Mouse (Mus musculus) liver, adult 2 months (tissue): Measurements from ENCODE around the gene Mon1a. TPM values are rescaled to one million over a fixed set of nuclear protein-coding genes. Genes with fewer than 3 reads are reported as not detected.

Experiments used
- DNase-seq: peaks from one replicate; pipeline ENCODE4 v3.0.0-alpha.2; 2011; ENCODE audit warnings: low read depth, low spot score; ENCODE audit errors: extremely low read depth
- H3K27ac ChIP-seq: fragments of 200-500 bp; replicated peaks from 2 replicates; pipeline ENCODE4 v1.5.1; 2012; ENCODE audit warnings: low read depth, mild to moderate bottlenecking, control low read depth, inconsistent platforms, low read length; ENCODE audit not compliant: insufficient read depth
- H3K27me3 ChIP-seq: fragments of 200-500 bp; 2 replicates; pipeline ENCODE4 v1.6.1; 2012; ENCODE audit warnings: mild to moderate bottlenecking, moderate library complexity, low read length, inconsistent platforms; ENCODE audit not compliant: control insufficient read depth, insufficient read depth
- H3K36me3 ChIP-seq: fragments of 200-500 bp; 2 replicates; pipeline ENCODE4 v1.6.1; 2012; ENCODE audit warnings: low read length, inconsistent platforms; ENCODE audit not compliant: control insufficient read depth, insufficient read depth
- H3K4me1 ChIP-seq: fragments of 200-500 bp; 2 replicates; pipeline ENCODE4 v1.6.1; 2011; ENCODE audit warnings: low read length; ENCODE audit not compliant: control insufficient read depth, insufficient read depth
- H3K4me3 ChIP-seq: fragments of 200-500 bp; 2 replicates; pipeline ENCODE4 v1.5.1; 2011; ENCODE audit warnings: low read depth, mild to moderate bottlenecking, control low read depth, low read length, moderate library complexity; ENCODE audit not compliant: insufficient read depth
- H3K79me2 ChIP-seq: fragments of 200-500 bp; 2 replicates; pipeline ENCODE4 v1.6.1; 2012; ENCODE audit warnings: inconsistent platforms, mild to moderate bottlenecking, low read length, moderate library complexity; ENCODE audit not compliant: control insufficient read depth, insufficient read depth
- H3K9ac ChIP-seq: fragments of 200-500 bp; 2 replicates; pipeline ENCODE4 v1.6.1; 2012; ENCODE audit warnings: low read depth, mild to moderate bottlenecking, control low read depth, inconsistent platforms, low read length
- CTCF ChIP-seq: fragments of 200-500 bp; IDR thresholded peaks from 2 replicates; pipeline ENCODE4 v1.5.1; 2011; ENCODE audit warnings: low read depth, low read length, control low read depth
- POLR2A ChIP-seq: fragments of 200-500 bp; IDR thresholded peaks from 2 replicates; pipeline ENCODE4 v1.6.1; 2011; ENCODE audit warnings: low read length, control low read depth; ENCODE audit not compliant: insufficient read depth; ENCODE audit errors: extremely low read depth
- WGBS: fragments of 180-500 bp; shearing (Covaris S2); methylation state at CpG from one replicate; pipeline ENCODE4 v1.1.7; 2018; 5-methylcytosine and 5-hydroxymethylcytosine counted together
- polyA plus RNA-seq: library from polyadenylated mRNA; depleted of rRNA; stranded (reverse); fragments of >200 nt; gene quantifications from 2 replicates; pipeline ENCODE4 v1.2.3, GENCODE M21; 2012
- total RNA-seq: library from RNA; depleted of rRNA; stranded (reverse); fragments of >200 nt; gene quantifications from 2 replicates; pipeline ENCODE4 v1.2.3, GENCODE M21; 2014

The Mon1a gene
- total and polyA plus RNA-seq, 2 experiments = 12.4 to 29.6 TPM

DNA sequence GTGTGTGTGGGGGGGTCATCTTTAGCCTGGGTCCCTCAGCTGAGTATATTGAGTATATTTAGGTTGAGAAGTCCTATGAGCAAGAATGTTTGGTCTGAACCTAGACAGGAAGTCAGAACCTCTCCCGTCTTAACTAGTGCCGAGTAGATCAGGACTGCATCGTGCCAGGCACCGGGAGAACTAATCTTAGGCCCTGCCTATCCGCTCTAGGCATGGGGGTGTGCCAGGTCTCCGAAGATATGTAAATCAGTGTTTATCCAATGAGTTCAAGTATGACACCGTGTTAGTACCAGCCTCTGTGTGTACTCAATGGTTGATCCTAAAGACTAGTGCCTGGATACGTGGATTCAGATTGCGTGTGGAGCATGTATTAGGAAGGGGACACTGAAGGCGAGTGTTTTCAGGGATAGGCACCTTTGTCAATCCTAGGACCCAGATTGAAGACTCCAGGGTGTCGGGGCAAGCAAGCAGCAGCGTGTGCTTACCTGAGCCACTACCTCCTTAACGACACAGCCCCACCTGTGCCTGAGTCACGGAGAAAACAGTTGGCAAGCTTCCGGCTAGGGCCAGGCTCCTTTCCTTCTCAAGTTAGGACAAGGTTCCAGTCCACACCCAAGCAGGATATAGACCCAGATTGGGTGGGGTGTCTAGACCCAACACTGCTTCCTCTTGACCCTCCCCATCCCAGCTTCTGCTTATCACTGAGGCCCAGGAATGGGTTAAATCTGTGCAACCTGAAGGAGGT lies 22.2 kb downstream of the Mon1a start:
- Histone ChIP-seq H3K27me3 (no peaks in the 10 kb centered on the region), H3K36me3 (no peaks in the 10 kb centered on the region), H3K4me1 (peaks cover 4% of the 10 kb centered on the region; the same call in 1 of the 2 replicates), H3K4me3 (no peak overlapping the region), H3K79me2 (no peaks in the 10 kb centered on the region), H3K9ac (no peak overlapping the region), H3K27ac (no peak overlapping the region)
- DNase-seq = no peak
- TF ChIP-seq CTCF = no peak
- TF ChIP-seq POLR2A = no peak
- WGBS = 78% methylated on average over 15 of the region's 15 CpGs

DNA sequence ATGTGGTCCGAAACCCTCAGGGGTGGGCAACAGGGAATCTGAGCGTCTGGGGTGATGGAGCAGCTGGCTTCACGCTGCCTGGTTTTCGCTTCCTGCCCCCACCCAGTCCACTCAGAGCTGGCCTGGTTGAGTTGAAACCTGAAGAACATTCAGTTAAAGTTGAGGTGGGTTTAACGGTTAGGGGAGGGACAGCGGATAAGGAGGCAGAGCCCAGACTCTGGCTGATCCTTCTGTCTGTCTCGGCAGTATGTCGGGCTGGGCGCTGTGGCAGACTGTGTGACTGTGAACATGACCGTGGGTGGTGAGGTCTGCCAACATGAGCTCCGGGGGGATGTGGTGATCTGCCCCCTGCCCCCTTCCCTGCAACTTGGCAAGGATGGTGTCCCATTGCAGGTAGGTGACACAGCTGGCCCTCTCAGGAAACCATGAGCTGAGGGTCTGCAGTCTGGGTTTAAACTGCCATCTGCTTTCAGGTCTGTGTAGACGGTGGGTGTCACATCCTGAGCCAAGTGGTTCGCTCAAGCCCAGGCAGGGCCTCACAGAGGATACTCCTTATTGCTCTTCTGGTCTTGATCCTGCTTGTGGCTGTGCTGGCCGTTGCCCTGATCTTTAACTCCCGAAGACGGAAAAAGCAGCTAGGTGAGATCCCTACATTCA lies 26.9 kb downstream of the Mon1a start:
- Histone ChIP-seq H3K79me2 (no peaks in the 10 kb centered on the region), H3K27me3 (no peaks in the 10 kb centered on the region), H3K9ac (no peak overlapping the region), H3K36me3 (no peaks in the 10 kb centered on the region), H3K4me3 (no peak overlapping the region), H3K4me1 (no peaks in the 10 kb centered on the region), H3K27ac (no peak overlapping the region)
- TF ChIP-seq POLR2A = no peak
- TF ChIP-seq CTCF = no peak
- DNase-seq = no peak
- WGBS = 88% methylated on average over 16 of the region's 16 CpGs

DNA sequence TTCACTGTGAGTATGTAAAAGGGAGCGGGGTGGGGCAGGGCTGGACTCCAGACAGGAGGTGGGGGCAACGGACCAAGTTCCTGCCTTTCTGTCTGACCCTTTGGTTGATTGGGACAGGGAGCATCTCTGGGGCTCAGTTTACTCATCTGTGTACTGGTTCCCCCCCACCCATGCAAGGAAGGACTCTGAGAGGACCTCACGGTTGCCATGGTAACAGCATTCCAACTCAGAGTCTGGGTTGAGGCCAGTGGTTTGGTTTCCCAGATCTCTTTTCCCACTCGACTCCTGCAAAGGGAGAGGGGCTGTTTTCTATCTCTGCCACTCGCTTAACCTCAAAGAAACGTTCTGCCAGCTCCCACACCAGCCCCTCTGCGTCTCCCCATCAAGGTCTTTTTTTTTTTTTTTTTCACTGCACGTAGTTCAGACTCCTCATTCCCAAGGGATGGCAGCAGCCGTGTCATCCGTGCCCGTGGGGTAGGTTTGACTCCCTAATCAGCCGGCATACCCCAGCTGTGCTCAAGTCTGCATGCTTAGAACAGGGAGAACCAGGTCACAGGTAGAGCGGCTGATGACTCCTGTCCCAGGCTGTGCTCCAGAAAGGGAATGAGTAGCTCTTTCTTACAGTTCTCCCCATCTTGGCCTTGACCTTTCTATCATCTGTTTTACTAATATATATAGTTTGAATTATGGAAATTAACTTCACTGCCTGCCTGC lies 30.1 kb downstream of the Mon1a start:
- TF ChIP-seq CTCF (no peak), POLR2A (no peak)
- no peak overlapping the region for H3K27ac ChIP-seq
- H3K36me3 ChIP-seq = no peaks in the 10 kb centered on the region
- no peak overlapping the region for H3K4me3 ChIP-seq
- no peaks in the 10 kb centered on the region for H3K27me3 ChIP-seq
- 75% methylated on average over 13 of the region's 13 CpGs for WGBS
- DNase-seq = no peak
- H3K9ac ChIP-seq = no peak overlapping the region
- no peaks in the 10 kb centered on the region for H3K4me1 ChIP-seq
- no peaks in the 10 kb centered on the region for H3K79me2 ChIP-seq

DNA sequence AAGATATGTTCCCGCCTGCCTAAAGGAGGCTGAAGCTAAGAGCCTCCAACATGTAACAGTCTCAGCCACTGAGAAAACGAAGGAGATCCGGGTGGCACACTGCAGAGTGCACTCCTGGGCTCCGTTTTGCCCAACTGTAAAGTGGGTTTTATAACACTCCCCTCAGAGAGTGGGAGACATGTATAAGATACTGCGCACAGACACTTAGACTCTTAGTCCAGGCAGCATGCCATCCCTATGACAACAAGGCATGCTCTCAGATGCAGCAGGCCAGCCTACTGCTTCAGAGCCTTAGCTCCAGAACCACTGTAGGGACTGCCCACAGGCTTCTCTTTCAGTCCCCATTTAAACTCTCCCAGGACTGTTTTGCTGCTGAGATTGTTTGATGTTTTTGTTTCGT lies 30.9 kb downstream of the Mon1a start:
- TF ChIP-seq POLR2A (no peak), CTCF (no peak)
- no peaks in the 10 kb centered on the region for H3K27me3 ChIP-seq
- H3K36me3 ChIP-seq = no peaks in the 10 kb centered on the region
- DNase-seq = no peak
- no peak overlapping the region for H3K9ac ChIP-seq
- no peaks in the 10 kb centered on the region for H3K4me1 ChIP-seq
- H3K79me2 ChIP-seq = no peaks in the 10 kb centered on the region
- H3K4me3 ChIP-seq = no peak overlapping the region
- no peak overlapping the region for H3K27ac ChIP-seq
- WGBS = 92% methylated on average over 6 of the region's 6 CpGs

DNA sequence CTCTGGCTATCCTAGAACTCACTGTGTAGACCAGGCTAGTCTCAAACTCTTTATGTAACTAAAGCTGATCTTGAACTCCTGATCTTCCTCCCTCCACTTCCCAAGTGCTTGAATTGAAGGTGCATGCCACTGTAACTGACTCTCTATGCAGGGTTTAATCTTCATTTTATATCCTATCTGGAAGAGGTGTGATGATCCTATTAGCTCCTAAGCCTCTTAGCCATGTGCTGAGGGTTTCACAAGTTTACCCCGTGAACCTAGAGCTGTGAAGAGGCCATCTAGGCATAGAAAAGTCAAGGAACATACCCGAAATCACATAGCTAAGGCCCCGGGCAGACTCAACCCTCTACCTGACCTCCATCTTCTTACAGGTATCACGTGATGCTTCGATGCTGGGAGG lies 31.5 kb downstream of the Mon1a start:
- H3K4me1 ChIP-seq = no peaks in the 10 kb centered on the region
- H3K27me3 ChIP-seq = no peaks in the 10 kb centered on the region
- H3K4me3 ChIP-seq = no peak overlapping the region
- no peak for DNase-seq
- TF ChIP-seq CTCF (no peak), POLR2A (no peak)
- no peak overlapping the region for H3K9ac ChIP-seq
- H3K36me3 ChIP-seq = no peaks in the 10 kb centered on the region
- WGBS = 86% methylated on average over 5 of the region's 5 CpGs
- no peaks in the 10 kb centered on the region for H3K79me2 ChIP-seq
- H3K27ac ChIP-seq = no peak overlapping the region
